Mouse (Mus musculus): ENCODE data around the gene Rtca. TPM values are rescaled to one million over a fixed set of nuclear protein-coding genes. Genes with fewer than 3 reads are reported as not detected.
A peak's percentile ranks its signal among the peaks of the same experiment; 100 is the strongest.

The Rtca gene
- polyA plus RNA-seq, 1 experiment from 2014 or later = 73.1 TPM

DNA sequence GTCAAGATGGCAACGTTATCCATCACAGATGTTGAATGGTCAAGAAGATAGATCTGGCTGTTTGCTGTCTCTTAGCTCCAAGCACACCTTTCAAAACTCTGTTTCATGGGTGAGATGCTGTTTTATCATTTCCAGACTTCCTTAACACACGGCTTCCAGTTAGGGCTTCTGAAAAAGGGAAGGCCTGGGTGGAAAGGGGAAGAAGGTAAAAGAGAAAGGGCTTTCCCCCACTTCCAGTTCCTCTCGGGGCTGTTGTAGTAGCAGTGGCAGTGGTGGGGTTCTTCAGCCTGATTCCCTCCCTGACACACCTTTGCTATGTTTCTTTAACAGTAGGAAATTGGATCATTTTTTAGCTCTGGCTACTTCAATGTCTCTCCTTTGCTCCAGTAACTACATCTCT is 25.3 kb downstream of the Rtca start:
- Histone ChIP-seq H3K9ac (ENCODE audit: low read depth, low read length) (no peak overlapping the region), H3K36me3 (ENCODE audit: insufficient read depth, low read length) (0 out of 2 replicates have a peak, but pooled peaks cover 3% of the 10 kb centered on the region), H3K4me2 (ENCODE audit: low read length) (no peak overlapping the region), H3K4me3 (replicated peaks; ENCODE audit: low read depth, low read length) (no peak overlapping the region), H3K9me3 (replicated peaks; ENCODE audit: low read length) (no peaks in the 10 kb centered on the region), H3K27ac (no peak overlapping the region), H3K27me3 (ENCODE audit: insufficient read depth, low read length) (no peaks in the 10 kb centered on the region), H3K4me1 (replicated peaks; ENCODE audit: insufficient read depth, low read length) (no peaks in the 10 kb centered on the region)
- WGBS = 83% methylated on average over 3 of the region's 3 CpGs
- no peak for TF ChIP-seq CTCF (IDR thresholded peaks at IDR 0.05; ENCODE audit: low read depth)
- ATAC-seq (replicated peaks; ENCODE audit: low FRiP score, low read depth) (no peak), DNase-seq (ENCODE audit: low spot score) (no peak)

DNA sequence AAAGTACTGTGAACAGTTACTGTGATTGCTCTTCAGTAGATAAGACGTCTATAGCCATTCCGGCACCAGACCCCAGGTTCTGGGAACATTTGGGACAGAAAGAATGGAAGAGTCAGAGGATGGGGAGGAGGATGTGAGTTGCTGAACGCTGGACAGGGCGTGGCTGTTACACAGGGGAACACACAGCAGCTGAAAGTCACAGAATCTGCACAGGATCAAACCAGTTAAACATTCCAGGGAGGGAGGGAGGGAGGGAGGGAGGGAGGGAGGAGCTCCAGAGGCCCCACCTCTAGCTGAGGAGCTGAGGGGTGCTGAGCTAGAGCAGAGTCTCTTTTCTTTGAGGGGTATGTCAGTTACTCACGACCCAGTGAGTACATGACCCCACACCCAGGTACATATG is 27.1 kb downstream of the Rtca start:
- TF ChIP-seq CTCF (IDR thresholded peaks at IDR 0.05; ENCODE audit: low read depth) = no peak
- Histone ChIP-seq H3K27me3 (ENCODE audit: insufficient read depth, low read length) (no peaks in the 10 kb centered on the region), H3K4me3 (replicated peaks; ENCODE audit: low read depth, low read length) (no peak overlapping the region), H3K9ac (ENCODE audit: low read depth, low read length) (no peak overlapping the region), H3K9me3 (replicated peaks; ENCODE audit: low read length) (no peaks in the 10 kb centered on the region), H3K4me2 (ENCODE audit: low read length) (no peak overlapping the region), H3K27ac (no peak overlapping the region), H3K36me3 (ENCODE audit: insufficient read depth, low read length) (no peaks in the 10 kb centered on the region), H3K4me1 (replicated peaks; ENCODE audit: insufficient read depth, low read length) (no peaks in the 10 kb centered on the region)
- WGBS = 56% methylated on average over 5 of the region's 5 CpGs
- ATAC-seq (replicated peaks; ENCODE audit: low FRiP score, low read depth) = peak; percentile 54; the same call in 1 of the 2 replicates
- no peak for DNase-seq (ENCODE audit: low spot score)

DNA sequence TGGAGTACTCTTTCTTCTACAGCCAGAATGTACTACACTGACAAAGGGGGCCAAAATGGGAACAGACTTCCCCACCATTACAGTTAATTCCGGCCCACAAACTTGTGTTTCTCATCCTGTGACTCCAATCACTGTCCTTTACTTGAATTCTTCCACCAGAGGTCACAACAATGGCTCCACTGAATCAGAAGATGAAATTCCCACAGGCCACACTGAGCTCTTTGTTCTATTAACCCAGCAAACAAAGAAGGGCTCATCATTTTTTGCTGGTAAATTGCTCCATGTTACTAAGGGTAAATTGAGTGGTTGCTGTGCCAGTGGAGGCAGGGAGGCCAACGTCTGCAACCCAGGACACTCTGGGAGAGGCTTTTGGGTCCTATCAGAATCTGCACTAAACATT is 27.9 kb downstream of the Rtca start:
- TF ChIP-seq CTCF (IDR thresholded peaks at IDR 0.05; ENCODE audit: low read depth) = no peak
- Histone ChIP-seq H3K36me3 (ENCODE audit: insufficient read depth, low read length) (no peaks in the 10 kb centered on the region), H3K9ac (ENCODE audit: low read depth, low read length) (no peak overlapping the region), H3K4me1 (replicated peaks; ENCODE audit: insufficient read depth, low read length) (no peaks in the 10 kb centered on the region), H3K27me3 (ENCODE audit: insufficient read depth, low read length) (no peaks in the 10 kb centered on the region), H3K27ac (no peak overlapping the region), H3K4me2 (ENCODE audit: low read length) (no peak overlapping the region), H3K4me3 (replicated peaks; ENCODE audit: low read depth, low read length) (no peak overlapping the region), H3K9me3 (replicated peaks; ENCODE audit: low read length) (no peaks in the 10 kb centered on the region)
- no peak for ATAC-seq (replicated peaks; ENCODE audit: low FRiP score, low read depth)
- DNase-seq (ENCODE audit: low spot score) = no peak
- 85% methylated on average over 2 of the region's 2 CpGs for WGBS

DNA sequence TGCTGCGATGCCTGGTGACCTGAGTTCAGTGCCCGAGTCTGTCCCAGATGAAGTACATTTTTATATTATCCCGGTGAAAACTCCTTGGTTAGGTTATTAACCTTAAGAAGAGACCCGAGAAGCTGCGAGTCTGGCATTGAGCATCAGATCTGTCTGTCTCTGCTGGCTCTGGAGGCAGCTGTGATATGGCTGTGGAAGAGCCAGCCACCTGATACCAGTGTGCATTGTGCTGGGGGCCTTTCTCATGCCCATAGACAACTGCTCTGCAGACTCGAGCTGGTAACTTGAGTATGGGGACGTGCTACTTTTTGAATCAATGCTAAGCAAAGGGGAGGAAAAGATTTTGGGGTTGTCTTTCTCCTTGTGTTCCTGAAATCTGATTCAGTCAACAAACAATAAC is 30.7 kb downstream of the Rtca start:
- no peaks in the 10 kb centered on the region for H3K9me3 ChIP-seq (replicated peaks; ENCODE audit: low read length)
- TF ChIP-seq CTCF (IDR thresholded peaks at IDR 0.05; ENCODE audit: low read depth) = no peak
- H3K4me3 ChIP-seq (replicated peaks; ENCODE audit: low read depth, low read length) = no peak overlapping the region
- no peaks in the 10 kb centered on the region for H3K36me3 ChIP-seq (ENCODE audit: insufficient read depth, low read length)
- ATAC-seq (replicated peaks; ENCODE audit: low FRiP score, low read depth) (no peak), DNase-seq (ENCODE audit: low spot score) (no peak)
- no peak overlapping the region for H3K4me2 ChIP-seq (ENCODE audit: low read length)
- no peak overlapping the region for H3K27ac ChIP-seq
- no peaks in the 10 kb centered on the region for H3K4me1 ChIP-seq (replicated peaks; ENCODE audit: insufficient read depth, low read length)
- no peak overlapping the region for H3K9ac ChIP-seq (ENCODE audit: low read depth, low read length)
- H3K27me3 ChIP-seq (ENCODE audit: insufficient read depth, low read length) = no peaks in the 10 kb centered on the region
- 66% methylated on average over 7 of the region's 7 CpGs for WGBS

DNA sequence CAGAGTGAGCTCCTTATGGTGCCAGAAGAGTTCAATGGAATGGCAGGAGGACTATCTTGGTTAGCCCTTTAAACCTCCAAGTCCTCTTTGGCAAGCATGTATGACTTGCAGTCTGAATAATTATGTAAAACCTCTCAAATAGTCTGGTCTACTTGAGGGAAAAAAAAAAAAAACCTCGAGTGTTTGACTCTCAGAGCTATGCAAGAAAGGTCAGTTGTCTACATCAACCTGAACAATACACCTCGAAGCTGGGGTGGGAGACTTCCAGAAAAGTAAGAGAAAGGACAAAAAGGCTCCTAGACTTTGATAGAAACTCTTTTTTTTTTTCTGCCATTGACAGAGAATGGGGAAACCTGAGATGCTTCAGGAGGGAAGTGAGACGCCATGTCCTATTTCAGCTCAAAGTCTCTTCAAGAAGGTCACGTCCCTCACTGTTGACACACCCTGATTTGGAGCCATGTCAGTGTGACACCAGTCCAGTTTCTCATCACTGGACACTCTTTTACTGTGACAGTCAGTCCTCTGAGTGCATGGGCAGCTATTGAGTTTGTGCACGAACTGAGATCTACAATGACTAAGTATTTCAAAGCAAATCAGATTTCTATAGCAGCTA is 31.2 kb downstream of the Rtca start:
- H3K36me3 ChIP-seq (ENCODE audit: insufficient read depth, low read length) = no peaks in the 10 kb centered on the region
- WGBS = 45% methylated on average over 5 of the region's 5 CpGs
- H3K4me2 ChIP-seq (ENCODE audit: low read length) = no peak overlapping the region
- H3K4me3 ChIP-seq (replicated peaks; ENCODE audit: low read depth, low read length) = no peak overlapping the region
- H3K9ac ChIP-seq (ENCODE audit: low read depth, low read length) = no peak overlapping the region
- no peak for TF ChIP-seq CTCF (IDR thresholded peaks at IDR 0.05; ENCODE audit: low read depth)
- no peak overlapping the region for H3K27ac ChIP-seq
- H3K4me1 ChIP-seq (replicated peaks; ENCODE audit: insufficient read depth, low read length) = no peaks in the 10 kb centered on the region
- no peak for ATAC-seq (replicated peaks; ENCODE audit: low FRiP score, low read depth)
- H3K27me3 ChIP-seq (ENCODE audit: insufficient read depth, low read length) = no peaks in the 10 kb centered on the region
- no peaks in the 10 kb centered on the region for H3K9me3 ChIP-seq (replicated peaks; ENCODE audit: low read length)
- DNase-seq (ENCODE audit: low spot score) = no peak

DNA sequence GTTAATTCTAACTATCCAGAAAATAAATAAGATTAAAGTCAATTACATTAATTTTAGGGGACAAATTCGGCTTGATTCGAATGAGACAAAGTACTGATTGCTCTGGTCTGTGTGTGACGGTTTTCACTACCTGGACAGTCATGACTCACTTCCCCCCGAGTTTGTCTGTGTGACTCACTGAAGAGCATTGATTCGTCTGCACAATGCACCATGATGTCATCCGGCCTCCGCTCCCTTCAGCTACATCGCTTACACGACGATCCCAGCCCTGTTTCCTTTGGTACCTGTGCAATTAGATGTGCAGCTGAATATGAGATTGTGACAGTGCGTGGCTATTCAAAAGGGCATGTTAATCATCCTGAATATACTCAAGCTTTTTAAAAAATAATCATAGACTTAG is 33.4 kb downstream of the Rtca start:
- Histone ChIP-seq H3K4me3 (replicated peaks; ENCODE audit: low read depth, low read length) (no peak overlapping the region), H3K27me3 (ENCODE audit: insufficient read depth, low read length) (no peaks in the 10 kb centered on the region), H3K27ac (no peak overlapping the region), H3K4me2 (ENCODE audit: low read length) (no peak overlapping the region), H3K36me3 (ENCODE audit: insufficient read depth, low read length) (no peaks in the 10 kb centered on the region), H3K9ac (ENCODE audit: low read depth, low read length) (no peak overlapping the region), H3K4me1 (replicated peaks; ENCODE audit: insufficient read depth, low read length) (no peaks in the 10 kb centered on the region), H3K9me3 (replicated peaks; ENCODE audit: low read length) (no peaks in the 10 kb centered on the region)
- ATAC-seq (replicated peaks; ENCODE audit: low FRiP score, low read depth) (no peak), DNase-seq (ENCODE audit: low spot score) (no peak)
- WGBS = 79% methylated on average over 11 of the region's 11 CpGs
- no peak for TF ChIP-seq CTCF (IDR thresholded peaks at IDR 0.05; ENCODE audit: low read depth)

DNA sequence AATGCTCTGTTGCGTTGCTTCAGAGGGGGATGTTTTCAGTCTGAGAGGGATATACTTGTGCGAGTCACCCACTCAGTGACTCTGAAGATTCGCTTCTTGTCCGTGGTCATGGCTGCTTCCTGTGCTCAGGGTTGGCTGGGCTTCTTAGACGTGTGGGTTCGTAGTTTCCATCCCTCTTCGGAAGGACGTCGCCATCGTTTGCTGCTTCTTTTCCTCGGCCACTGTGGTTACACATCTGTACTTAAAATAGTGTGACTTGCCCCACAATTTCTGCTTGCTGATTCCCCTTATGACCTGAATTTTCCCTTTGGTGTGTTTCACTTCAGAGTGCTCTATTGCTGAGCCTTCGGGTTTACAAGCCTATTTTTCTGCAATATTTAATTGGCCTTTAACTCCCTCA is 42.3 kb downstream of the Rtca start:
- Histone ChIP-seq H3K36me3 (ENCODE audit: insufficient read depth, low read length) (no peaks in the 10 kb centered on the region), H3K9me3 (replicated peaks; ENCODE audit: low read length) (no peaks in the 10 kb centered on the region), H3K4me1 (replicated peaks; ENCODE audit: insufficient read depth, low read length) (no peaks in the 10 kb centered on the region), H3K9ac (ENCODE audit: low read depth, low read length) (no peak overlapping the region), H3K4me3 (replicated peaks; ENCODE audit: low read depth, low read length) (no peak overlapping the region), H3K4me2 (ENCODE audit: low read length) (no peak overlapping the region), H3K27me3 (ENCODE audit: insufficient read depth, low read length) (no peaks in the 10 kb centered on the region), H3K27ac (no peak overlapping the region)
- no peak for DNase-seq (ENCODE audit: low spot score)
- TF ChIP-seq CTCF (IDR thresholded peaks at IDR 0.05; ENCODE audit: low read depth) = no peak
- no peak for ATAC-seq (replicated peaks; ENCODE audit: low FRiP score, low read depth)
- 84% methylated on average over 12 of the region's 12 CpGs for WGBS
